Mouse (Mus musculus) cerebellum, postnatal 25 days (tissue): ENCODE measurements around the gene Gm20547.
"Not testable (repeated sequence)": the region's sequence is repeated elsewhere in the genome, so short reads cannot be mapped to it uniquely, and the experiment has no call there.

Experiments
- DNase-seq, 2 experiments: peaks; one replicate each; pipeline ENCODE4 v3.0.0; 2021; ENCODE audit warnings: mixed read lengths in 2 of 2

Gene Gm20547

GRCm38 (mm10) chr17:34850517-34851125, 31.2 kb downstream of the Gm20547 start:
- no peak for DNase-seq

GRCm38 (mm10) chr17:34849722-34850516, 31.9 kb downstream of the Gm20547 start, which contains the start of the genes Skiv2l and Nelfe:
TSS of gene Skiv2l (minus strand) at chr17:34850210.
TSS of gene Nelfe (plus strand) at chr17:34850391.
- DNase-seq = peak; percentile 98 to 99

- DNase-seq = peak in 1 of 2 experiments; percentile 2
Observed at GRCm38 (mm10) chr17:34847615-34848014, 34.2 kb downstream of the Gm20547 start.

- DNase-seq = peak in 1 of 2 experiments; percentile 2
Observed at GRCm38 (mm10) chr17:34847192-34847591, 34.6 kb downstream of the Gm20547 start.

GRCm38 (mm10) chr17:34844884-34845283, 37.0 kb downstream of the Gm20547 start:
- no peak for DNase-seq

- DNase-seq = no peak
Observed at GRCm38 (mm10) chr17:34840736-34841307, 41.0 kb downstream of the Gm20547 start.

GRCm38 (mm10) chr17:34838785-34839184, 43.1 kb downstream of the Gm20547 start:
- no peak for DNase-seq

- peak in 1 of 2 experiments; percentile 39 for DNase-seq
Observed at GRCm38 (mm10) chr17:34837464-34838324, 44.1 kb downstream of the Gm20547 start.

- peak; percentile 98 for DNase-seq
Observed at GRCm38 (mm10) chr17:34836856-34837221, 45.0 kb downstream of the Gm20547 start, which contains the start of the genes Stk19 and Dxo. TSS of gene Stk19 (minus strand) at chr17:34836945. TSS of gene Dxo (plus strand) at chr17:34837019.

- DNase-seq = no peak
Observed at GRCm38 (mm10) chr17:34836155-34836855, 45.5 kb downstream of the Gm20547 start.

GRCm38 (mm10) chr17:34830776-34831175, 51.1 kb downstream of the Gm20547 start:
- DNase-seq = not testable (repeated sequence)

GRCm38 (mm10) chr17:34814818-34815370, 66.9 kb downstream of the Gm20547 start:
- no peak for DNase-seq

- peak; percentile 56 to 72 for DNase-seq
Observed at GRCm38 (mm10) chr17:34813747-34814146, 68.1 kb downstream of the Gm20547 start.

- no peak for DNase-seq
Observed at GRCm38 (mm10) chr17:34811275-34811674, 70.6 kb downstream of the Gm20547 start.

- not testable (repeated sequence) for DNase-seq
Observed at GRCm38 (mm10) chr17:34810811-34811210, 71.0 kb downstream of the Gm20547 start.

GRCm38 (mm10) chr17:34810411-34810810, 71.4 kb downstream of the Gm20547 start:
- not testable (repeated sequence) for DNase-seq

- peak; percentile 18 to 53 for DNase-seq
Observed at GRCm38 (mm10) chr17:34808599-34809205, 73.1 kb downstream of the Gm20547 start.

- no peak for DNase-seq
Observed at GRCm38 (mm10) chr17:34807176-34807575, 74.7 kb downstream of the Gm20547 start.
